Mouse (Mus musculus): Measurements from ENCODE around the gene Smdt1. TPM values are rescaled to one million over a fixed set of nuclear protein-coding genes. Genes with fewer than 3 reads are reported as not detected.

Smdt1 gene
- total RNA-seq (2021): 100 to 1,000 TPM; 192 to 202 TPM

- intact Hi-C loops (cut with DNase I): loop anchor here (5.0 kb wide), 1 partner anchor 79 kb away; no protein-coding TSS in a partner anchor
- DNase-seq: peak; percentile 98
Observed at GRCm38 (mm10) chr15:82338593-82339112, at the start of gene Smdt1, which contains the start of the genes Naga and Pheta2. Smdt1 (plus strand) TSS chr15:82338959. Naga (minus strand) TSS chr15:82338925. Pheta2 (plus strand) TSS chr15:82338942.

DNA sequence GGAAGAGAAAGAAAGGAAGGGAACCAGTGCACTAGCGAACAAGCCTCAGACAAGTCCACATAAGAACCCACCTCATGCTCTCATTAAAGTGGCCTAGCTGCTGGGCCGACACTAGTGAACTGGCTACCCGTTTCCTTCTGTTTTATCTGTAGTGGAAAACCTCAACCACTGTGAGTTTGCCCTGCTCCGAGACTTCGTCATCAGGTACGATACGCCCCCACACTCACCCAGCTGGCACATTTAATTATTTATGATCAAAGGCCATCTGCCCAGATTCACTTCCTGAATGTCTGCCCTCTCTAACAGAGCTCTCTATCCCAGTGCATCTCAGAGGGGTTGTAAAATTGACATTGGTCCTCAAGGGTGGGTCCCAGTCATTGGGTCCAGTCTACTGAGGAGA, 48.5 kb upstream of the Smdt1 start:
- no peak for DNase-seq
- intact Hi-C loops (cut with DNase I): no loop called here

- DNase-seq: no peak
- intact Hi-C loops (cut with DNase I): no loop called here
Observed at GRCm38 (mm10) chr15:82292851-82293250, 45.9 kb upstream of the Smdt1 start.

GRCm38 (mm10) chr15:82293271-82293711, 45.5 kb upstream of the Smdt1 start:
- intact Hi-C loops (cut with DNase I): no loop called here
- no peak for DNase-seq

- intact Hi-C loops (cut with DNase I): no loop called here
Observed at GRCm38 (mm10) chr15:82294059-82294458, 44.7 kb upstream of the Smdt1 start.

DNA sequence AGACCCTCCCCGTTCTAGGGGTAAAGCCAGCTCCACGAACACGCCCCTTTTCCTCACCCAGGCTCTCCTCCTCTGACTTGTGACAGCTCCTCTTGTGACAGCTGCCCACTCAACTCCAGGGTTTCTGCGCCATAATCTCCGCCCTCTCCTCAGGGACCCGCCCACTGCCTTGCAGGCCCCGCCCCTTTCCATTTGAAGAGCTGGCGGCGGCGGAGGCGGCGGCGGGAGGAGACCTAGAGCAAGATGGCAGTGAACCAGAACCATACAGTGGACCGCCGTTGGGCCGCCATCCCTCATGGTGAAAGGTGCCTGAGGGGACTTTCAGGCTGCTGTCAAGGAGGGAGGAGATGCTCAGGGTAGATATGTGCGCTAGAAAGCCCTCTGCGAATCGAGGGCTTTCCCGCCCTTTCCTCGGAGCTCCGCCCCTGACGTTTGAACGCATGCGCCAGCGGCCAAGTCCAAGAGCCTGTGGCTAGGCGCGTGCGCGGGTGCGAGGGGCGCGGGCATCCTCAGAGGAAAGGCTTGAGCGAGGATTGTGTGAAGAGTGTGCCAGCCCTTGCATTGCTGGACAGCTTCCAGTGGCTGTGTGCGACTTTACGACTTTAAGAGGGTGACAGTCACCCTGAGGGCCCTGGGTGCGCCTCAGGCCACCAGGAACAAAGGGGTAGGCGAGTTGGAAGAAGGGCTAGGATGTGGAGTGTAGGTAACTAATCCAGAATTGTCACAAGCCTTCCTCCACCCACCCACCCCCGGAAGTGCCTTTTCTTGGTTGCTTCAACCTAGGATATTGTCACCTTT, 39.8 kb upstream of the Smdt1 start, which contains the start of gene Wbp2nl:
TSS of gene Wbp2nl (plus strand) at position 191 of the 798 bp plus-strand sequence.
- intact Hi-C loops (cut with DNase I): no loop called here

More at GRCm38 (mm10) chr15:82294059-82294458, 44.7 kb upstream of the Smdt1 start:
- no peak for DNase-seq

DNA sequence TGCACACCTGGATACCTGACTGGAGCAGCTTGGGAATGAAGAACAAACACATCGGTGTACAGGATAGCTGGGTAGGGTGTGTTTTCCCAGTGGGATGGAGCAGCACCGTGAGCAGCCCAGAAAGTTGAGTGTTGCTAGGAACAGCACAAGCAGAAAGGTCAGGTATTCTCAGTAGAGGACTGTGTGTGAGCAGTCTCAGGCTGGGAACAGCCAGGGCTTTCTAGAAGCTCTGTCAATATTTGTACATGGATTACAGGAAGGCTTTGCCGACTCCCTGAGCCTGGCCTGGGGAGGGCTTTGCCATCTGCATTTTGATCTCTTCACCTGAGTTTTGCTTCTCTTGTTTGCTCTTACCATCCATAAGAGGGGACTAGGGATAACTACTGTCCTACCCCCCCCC, 31.7 kb upstream of the Smdt1 start:
- DNase-seq: no peak
- intact Hi-C loops (cut with DNase I): no loop called here

More for the DNA sequence above, 39.8 kb upstream of the Smdt1 start, which contains the start of gene Wbp2nl:
- no peak for DNase-seq

DNA sequence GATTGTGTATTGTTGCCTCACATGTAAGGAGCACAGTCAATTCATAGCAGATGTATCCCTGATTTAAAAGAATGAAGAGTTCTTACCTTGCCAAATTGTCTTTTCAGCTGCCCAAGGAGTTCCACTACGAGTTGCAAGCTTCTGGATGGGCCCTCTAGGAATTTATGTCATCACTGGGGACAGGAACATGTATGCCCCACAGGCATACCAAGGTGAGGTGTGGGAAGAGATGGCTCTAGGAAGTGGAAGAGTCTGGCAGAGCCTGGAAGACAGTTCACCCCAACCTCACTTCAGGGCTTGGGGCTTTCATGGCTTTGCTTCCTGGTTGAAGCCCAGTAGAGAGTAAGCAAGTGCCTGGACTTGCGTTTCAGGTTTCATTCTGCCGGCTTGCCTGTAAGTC, 30.3 kb upstream of the Smdt1 start:
- intact Hi-C loops (cut with DNase I): no loop called here
- no peak for DNase-seq

GRCm38 (mm10) chr15:82317839-82318238, 20.9 kb upstream of the Smdt1 start:
- DNase-seq: no peak
- intact Hi-C loops (cut with DNase I): no loop called here

DNA sequence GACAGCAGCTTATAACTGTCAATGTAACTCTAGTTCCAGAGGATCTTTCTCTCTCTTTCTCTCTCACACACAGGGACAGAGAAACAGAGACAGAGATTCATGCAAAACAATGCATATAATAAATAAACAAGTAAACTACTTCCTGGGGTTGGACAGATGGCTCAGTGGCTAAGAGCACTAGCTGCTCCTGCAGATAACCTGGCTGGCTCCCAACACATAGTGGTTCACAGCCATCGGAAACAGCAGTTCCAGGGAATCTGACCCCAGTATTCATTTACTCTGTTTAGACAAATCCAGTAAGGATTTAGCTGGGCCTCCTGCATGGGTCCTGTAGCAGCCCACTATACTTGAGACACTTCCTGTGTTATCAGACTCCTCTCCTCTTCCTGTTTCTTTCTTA, 19.1 kb upstream of the Smdt1 start:
- intact Hi-C loops (cut with DNase I): no loop called here

DNA sequence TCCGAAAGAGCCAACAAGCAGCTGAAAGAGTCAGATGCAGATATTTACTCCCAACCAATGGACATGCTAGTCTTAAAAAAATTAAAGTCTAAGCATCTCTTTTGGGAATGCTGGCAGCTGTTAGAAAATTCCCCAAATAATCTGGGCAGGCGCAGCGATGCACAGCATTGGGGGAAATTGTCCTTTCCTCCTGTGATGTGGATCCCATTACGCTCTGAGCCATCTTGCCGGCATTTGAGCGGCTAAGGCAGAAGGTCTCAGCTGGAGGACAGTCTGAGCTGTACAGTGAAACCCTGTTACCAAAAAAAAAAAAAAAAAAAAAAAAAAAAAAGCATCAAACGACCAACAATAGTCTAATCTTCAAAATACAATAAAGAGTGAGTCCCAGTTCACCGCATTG, 16.6 kb upstream of the Smdt1 start:
- no peak for DNase-seq
- intact Hi-C loops (cut with DNase I): no loop called here

More for the DNA sequence above, 19.1 kb upstream of the Smdt1 start:
- no peak for DNase-seq

- intact Hi-C loops (cut with DNase I): no loop called here
- no peak for DNase-seq
Observed at GRCm38 (mm10) chr15:82325382-82325781, 13.4 kb upstream of the Smdt1 start.

DNA sequence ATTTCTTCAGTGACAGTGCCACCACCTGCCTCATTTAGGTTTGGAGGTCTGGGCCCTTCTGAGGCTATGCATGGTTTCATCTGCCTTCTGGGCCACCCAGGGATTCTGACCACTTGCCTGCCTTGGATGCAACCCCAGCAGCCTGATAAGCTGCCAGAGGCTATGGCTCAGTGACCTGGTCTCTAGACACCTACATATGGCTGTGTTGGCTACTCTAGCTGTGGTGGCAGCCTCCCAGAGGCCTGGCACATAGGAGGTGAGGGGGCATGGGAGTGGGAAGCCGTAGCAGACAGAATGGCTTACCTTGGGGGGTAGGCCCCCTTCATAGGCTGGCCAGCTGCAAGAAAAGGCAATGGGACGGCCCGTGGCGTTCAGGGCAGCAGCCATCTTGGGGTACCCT, 3.6 kb upstream of the Smdt1 start:
- intact Hi-C loops (cut with DNase I): loop anchor here (5.0 kb wide), 1 partner anchor 82 kb away; no protein-coding TSS in a partner anchor

DNA sequence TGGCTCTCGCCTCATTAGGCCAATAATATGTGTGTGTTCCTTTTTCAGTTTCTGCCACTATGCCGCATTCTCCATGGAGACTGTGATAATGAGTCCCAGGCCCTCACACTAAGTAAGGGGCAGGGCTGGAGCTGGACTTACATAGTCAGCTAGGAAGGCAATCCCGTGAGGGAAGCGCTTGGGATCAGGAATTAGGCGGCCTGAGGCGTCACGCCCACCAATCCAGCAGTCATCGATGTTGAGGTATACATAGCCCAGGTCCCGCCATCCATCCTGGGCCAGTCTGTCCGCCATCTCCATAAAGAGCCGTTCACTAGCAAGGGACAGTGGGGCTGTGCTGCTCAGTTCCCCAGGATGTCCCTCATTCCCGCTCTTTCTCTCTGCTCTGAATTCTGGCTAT, 2.1 kb upstream of the Smdt1 start:
- no peak for DNase-seq
- intact Hi-C loops (cut with DNase I): loop anchor here (5.0 kb wide), 1 partner anchor 81 kb away; no protein-coding TSS in a partner anchor

More for the DNA sequence above, 3.6 kb upstream of the Smdt1 start:
- no peak for DNase-seq

- no peak for DNase-seq
- intact Hi-C loops (cut with DNase I): loop anchor here (5.0 kb wide), 1 partner anchor 79 kb away; no protein-coding TSS in a partner anchor
Observed at GRCm38 (mm10) chr15:82337875-82338274, 884 bp upstream of the Smdt1 start.

DNA sequence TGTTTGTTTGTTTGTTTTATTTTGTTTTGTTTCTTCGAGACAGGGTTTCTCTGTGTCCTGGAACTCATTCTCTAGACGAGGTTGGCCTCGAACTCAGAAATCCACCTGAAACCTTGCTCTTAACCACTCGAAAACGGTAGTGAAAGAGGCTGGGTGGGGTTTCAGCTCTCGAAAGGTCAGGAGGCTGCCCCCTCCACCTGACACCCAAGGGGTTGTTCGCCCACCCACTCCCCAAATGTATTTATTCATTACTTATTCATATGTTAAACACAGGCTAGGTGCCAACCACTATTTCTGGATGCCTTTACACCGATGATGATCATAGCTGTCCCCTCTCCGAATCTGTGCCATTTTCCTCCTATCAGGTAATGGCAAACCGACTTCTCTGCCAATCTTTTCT, 391 bp downstream of the Smdt1 start:
- intact Hi-C loops (cut with DNase I): loop anchor here (5.0 kb wide), 1 partner anchor 78 kb away; no protein-coding TSS in a partner anchor
- DNase-seq: no peak

DNA sequence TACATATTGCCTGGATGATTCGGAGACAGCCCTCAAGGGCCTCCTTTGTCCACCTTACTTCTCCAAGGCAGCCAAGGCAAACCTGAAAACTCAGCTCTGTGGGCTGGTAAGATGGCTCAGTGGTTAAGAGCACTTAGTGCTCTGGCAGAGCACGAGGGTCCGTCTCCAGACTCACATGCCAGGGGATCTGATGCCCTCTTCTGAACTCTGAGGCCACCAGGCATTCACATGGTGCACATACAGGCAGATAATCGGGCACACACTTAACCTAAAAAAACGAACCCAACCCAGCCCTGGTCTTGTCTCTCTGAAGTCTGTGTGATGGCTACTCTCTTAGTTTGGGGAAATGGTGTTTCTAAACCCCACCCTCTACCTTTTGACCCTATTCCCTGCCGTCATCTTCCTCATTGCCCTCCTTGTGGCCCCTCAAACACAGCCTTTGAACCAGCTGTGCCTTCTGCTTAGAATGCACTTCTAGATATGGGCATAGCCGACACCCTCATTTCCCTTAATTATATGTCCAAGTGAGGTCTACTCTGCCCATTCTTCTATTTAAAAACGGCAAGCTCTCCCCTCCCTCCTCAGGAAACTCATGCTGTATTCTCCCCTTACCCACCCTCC, 985 bp downstream of the Smdt1 start:
- intact Hi-C loops (cut with DNase I): loop anchor here (5.0 kb wide), 1 partner anchor 78 kb away; no protein-coding TSS in a partner anchor
- DNase-seq: no peak

- no peak for DNase-seq
- intact Hi-C loops (cut with DNase I): no loop called here
Observed at GRCm38 (mm10) chr15:82340414-82341035, 1.8 kb downstream of the Smdt1 start.

DNA sequence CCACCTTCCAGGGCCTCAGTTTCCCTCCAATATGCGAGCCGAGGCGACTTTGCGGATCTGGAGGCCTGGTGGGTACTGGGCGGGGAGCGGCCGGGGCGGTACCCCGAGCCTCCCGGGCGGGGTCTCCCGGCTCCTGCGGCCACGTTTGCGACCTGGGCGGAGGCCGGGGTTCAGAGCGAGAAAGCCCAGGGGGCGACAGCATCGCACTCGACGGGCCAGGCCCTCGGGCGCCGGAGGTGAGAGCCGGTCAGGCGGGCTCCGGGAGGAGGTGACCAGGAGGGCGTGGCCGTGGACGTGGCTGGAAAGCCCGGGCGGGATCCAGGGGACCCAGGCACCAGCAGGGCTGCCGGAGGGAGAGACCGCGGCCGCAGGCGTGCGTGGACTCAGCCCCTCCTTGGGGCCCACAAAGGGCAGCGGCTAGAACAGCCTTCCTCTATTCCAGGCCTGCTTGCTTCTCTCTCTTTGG, 2.3 kb downstream of the Smdt1 start:
- DNase-seq: peak; percentile 65 to 75
- intact Hi-C loops (cut with DNase I): no loop called here

Measured in heart, postnatal 36 days (tissue).